Mouse (Mus musculus) CH12.LX (cell line): ENCODE results near the gene Mybph. TPM values are rescaled to one million over a fixed set of nuclear protein-coding genes. Genes with fewer than 3 reads are reported as not detected.

Source experiments
- DNase-seq: peaks from one replicate; pipeline ENCODE4 v3.0.0-alpha.2; 2013; ENCODE audit errors: extremely low read depth
- H3K27ac ChIP-seq: 2 replicates; pipeline ENCODE4 v1.5.1; 2012; ENCODE audit warnings: low read depth, mild to moderate bottlenecking, control low read depth, moderate library complexity; ENCODE audit not compliant: insufficient read depth
- H3K27me3 ChIP-seq: replicated peaks from 2 replicates; pipeline ENCODE3; 2012; ENCODE audit warnings: inconsistent platforms
- H3K36me3 ChIP-seq, 2 experiments: replicated peaks in 1 of 2; 2 replicates each; pipeline versions ENCODE3 to v1.6.1; 2012; ENCODE audit warnings: inconsistent platforms in 1 of 2, low read length in 1 of 2, mild to moderate bottlenecking in 1 of 2, mixed read lengths in 1 of 2, moderate library complexity in 1 of 2; ENCODE audit not compliant: control insufficient read depth in 1 of 2, insufficient read depth in 1 of 2
- H3K4me1 ChIP-seq, 2 experiments: 2 replicates each; pipeline ENCODE4 v1.6.1; 2012; ENCODE audit warnings: inconsistent platforms in 1 of 2, moderate library complexity in 1 of 2; ENCODE audit not compliant: insufficient read depth in 2 of 2, control insufficient read depth in 1 of 2
- H3K4me2 ChIP-seq: 2 replicates; pipeline ENCODE4 v1.6.1; 2012; ENCODE audit warnings: low read depth, mild to moderate bottlenecking, control low read depth; ENCODE audit not compliant: poor library complexity, insufficient read depth, severe bottlenecking
- H3K4me3 ChIP-seq, 3 experiments: fragments of 150-350 bp in 1 of 3; sonication (generic) in 1 of 3; replicated peaks in 1 of 3; 2 replicates each; pipeline versions ENCODE3 to v1.5.1; 2011 to 2012; ENCODE audit warnings: low read depth in 2 of 3, low read length in 2 of 3, mild to moderate bottlenecking in 2 of 3, moderate library complexity in 2 of 3, control low read depth in 1 of 3, improper control_type of control experiment in 1 of 3, inconsistent platforms in 1 of 3, mixed read lengths in 1 of 3; ENCODE audit not compliant: poor library complexity in 1 of 3
- H3K79me2 ChIP-seq: replicated peaks from 2 replicates; pipeline ENCODE4 v1.6.1; 2012; ENCODE audit warnings: mild to moderate bottlenecking, moderate library complexity; ENCODE audit not compliant: control insufficient read depth, poor library complexity, insufficient read depth, severe bottlenecking; ENCODE audit errors: extremely low read depth
- H3K9ac ChIP-seq: 2 replicates; pipeline ENCODE4 v1.6.1; 2012; ENCODE audit warnings: low read depth, mild to moderate bottlenecking, control low read depth, moderate library complexity; ENCODE audit not compliant: insufficient read depth
- H3K9me3 ChIP-seq: replicated peaks from 2 replicates; pipeline ENCODE3; 2012; ENCODE audit warnings: low read length, inconsistent platforms, mixed read lengths
- BHLHE40 ChIP-seq: IDR thresholded peaks from 2 replicates; pipeline ENCODE4 v1.6.1; 2011; ENCODE audit warnings: mild to moderate bottlenecking, low read depth, low read length, improper control_type of control experiment
- JUN ChIP-seq: IDR thresholded peaks from 2 replicates; pipeline ENCODE4 v1.6.1; 2011; ENCODE audit warnings: low read depth, mild to moderate bottlenecking, low read length, improper control_type of control experiment, moderate library complexity; ENCODE audit not compliant: insufficient read depth
- MAZ ChIP-seq: IDR thresholded peaks from 2 replicates; pipeline ENCODE4 v1.6.1; 2012; ENCODE audit warnings: low read depth, mild to moderate bottlenecking, inconsistent platforms, low read length, improper control_type of control experiment, moderate library complexity
- MEF2A ChIP-seq: IDR thresholded peaks from 2 replicates; pipeline ENCODE4 v1.6.1; 2014; ENCODE audit warnings: low read depth, mild to moderate bottlenecking, inconsistent platforms, low read length, improper control_type of control experiment, borderline replicate concordance
- MXI1 ChIP-seq: IDR thresholded peaks from 2 replicates; pipeline ENCODE4 v1.6.1; 2011; ENCODE audit warnings: mild to moderate bottlenecking, low read depth, low read length, improper control_type of control experiment
- PAX5 ChIP-seq: IDR thresholded peaks from 2 replicates; pipeline ENCODE4 v1.6.1; 2012; ENCODE audit warnings: low read length, inconsistent platforms, mixed read lengths
- POLR2AphosphoS2 ChIP-seq: IDR thresholded peaks from 2 replicates; pipeline ENCODE4 v1.6.1; 2011; ENCODE audit warnings: low read depth, low read length, improper control_type of control experiment
- SMC3 ChIP-seq: IDR thresholded peaks from 2 replicates; pipeline ENCODE4 v1.6.1; 2011; ENCODE audit warnings: low read depth, low read length, improper control_type of control experiment
- TBP ChIP-seq: conservative IDR thresholded peaks from 2 replicates; pipeline ENCODE4 v1.6.1; 2011; ENCODE audit warnings: low read depth, low read length, improper control_type of control experiment
- TCF12 ChIP-seq: IDR thresholded peaks from 2 replicates; pipeline ENCODE4 v1.6.1; 2014; ENCODE audit warnings: low read depth, mild to moderate bottlenecking, inconsistent platforms, low read length, improper control_type of control experiment
- ZKSCAN1 ChIP-seq: IDR thresholded peaks from 2 replicates; pipeline ENCODE4 v1.6.1; 2012; ENCODE audit warnings: low read depth, inconsistent platforms, low read length, improper control_type of control experiment, borderline replicate concordance
- ZMIZ1 ChIP-seq: IDR thresholded peaks from 2 replicates; pipeline ENCODE4 v1.6.1; 2012; ENCODE audit warnings: low read depth, mild to moderate bottlenecking, inconsistent platforms, low read length, improper control_type of control experiment
- dilution Hi-C: fragments of 300-500 bp; cut with MboI; formaldehyde crosslinking; loops from 2 replicates; pipeline ENCODE4 v1.14.3; 2020; ENCODE audit warnings: low sequenced_read_pairs; ENCODE audit not compliant: extremely low pct_unique_long_range_greater_than_20kb, extremely low pct_ligation_motif_present
- in situ Hi-C: fragments of 300-500 bp; cut with MboI; formaldehyde crosslinking; loops from 3 replicates; pipeline ENCODE4 v1.14.3; 2019; ENCODE audit warnings: low sequenced_read_pairs, low pct_ligation_motif_present, low pct_unique_long_range_greater_than_20kb, mixed read lengths
- polyA plus RNA-seq: library from polyadenylated mRNA; unstranded; fragments of >175 nt; gene quantifications from 2 replicates; pipeline ENCODE4 v1.2.1, GENCODE M21; 2012; ENCODE audit warnings: low read depth; ENCODE audit not compliant: insufficient read length
- total RNA-seq, 2 experiments: library from RNA; depleted of rRNA; stranded (reverse); fragments of 300-350 nt in 1 of 2; fragments of >200 nt in 1 of 2; gene quantifications; 2 replicates each; pipeline ENCODE4 v1.2.3; 2012 to 2014

The Mybph gene
- total and polyA plus RNA-seq, 3 experiments = 0.25 to 3.0 (median 0.51) TPM

DNA sequence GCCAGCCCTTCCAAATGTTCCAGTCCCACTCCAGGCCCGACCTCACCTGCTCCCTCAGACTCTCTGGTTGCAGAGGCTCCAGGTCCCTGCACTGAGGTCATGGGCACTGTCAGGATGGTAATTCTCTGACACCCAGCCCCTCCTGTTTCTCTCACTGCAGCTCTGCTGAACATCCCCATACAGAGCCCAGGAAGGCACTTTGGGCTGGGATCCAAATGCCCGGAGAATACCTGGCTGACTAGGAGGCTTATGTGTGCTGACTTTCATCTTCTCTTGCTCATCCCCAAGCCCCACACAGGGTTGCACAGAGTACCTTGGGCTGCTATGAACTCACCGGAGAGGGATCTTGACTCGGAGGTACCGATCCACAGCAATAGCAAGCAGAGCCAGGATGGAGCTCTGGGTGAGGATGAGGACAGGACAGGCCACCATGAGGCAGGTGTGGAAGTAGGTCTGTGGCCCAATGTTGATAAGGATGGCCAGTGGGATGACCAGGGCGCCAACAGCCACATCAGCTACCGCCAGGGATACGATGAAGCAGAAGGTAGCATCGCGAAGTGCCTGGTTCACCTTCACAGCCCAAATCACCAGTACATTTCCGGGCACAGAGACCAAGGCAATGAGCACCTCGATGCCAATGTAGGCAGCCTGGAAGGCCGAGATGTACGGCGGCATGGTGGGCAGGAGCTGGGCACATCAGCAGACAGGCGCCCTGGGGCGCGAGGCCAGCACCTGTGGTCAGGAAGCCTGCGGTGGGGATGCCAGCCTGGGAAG is 40.6 kb downstream of the Mybph start:
- H3K4me1 ChIP-seq = peaks cover 14 to 66% of the 10 kb centered on the region in 2 experiments
- dilution Hi-C loops = no loop called here
- in situ Hi-C loops = loop anchor here (5.0 kb wide), 1 partner anchor 37 kb away; no protein-coding TSS in a partner anchor
- H3K9me3 ChIP-seq = no peaks in the 10 kb centered on the region
- H3K4me2 ChIP-seq = no peak overlapping the region
- no peak for DNase-seq
- no peak overlapping the region for H3K9ac ChIP-seq
- no peak overlapping the region for H3K4me3 ChIP-seq
- no peak overlapping the region for H3K27ac ChIP-seq
- no peaks in the 10 kb centered on the region for H3K79me2 ChIP-seq
- no peaks in the 10 kb centered on the region for H3K36me3 ChIP-seq
- TF ChIP-seq MXI1 = no peak
- TF ChIP-seq TCF12 = no peak
- TF ChIP-seq JUN = no peak
- TF ChIP-seq POLR2AphosphoS2 = no peak
- no peak for TF ChIP-seq MAZ
- no peak for TF ChIP-seq MEF2A
- no peak for TF ChIP-seq ZKSCAN1
- TF ChIP-seq TBP = no peak
- no peak for TF ChIP-seq SMC3
- no peak for TF ChIP-seq ZMIZ1
- no peak for TF ChIP-seq BHLHE40
- no peak for TF ChIP-seq PAX5
- no peaks in the 10 kb centered on the region for H3K27me3 ChIP-seq

DNA sequence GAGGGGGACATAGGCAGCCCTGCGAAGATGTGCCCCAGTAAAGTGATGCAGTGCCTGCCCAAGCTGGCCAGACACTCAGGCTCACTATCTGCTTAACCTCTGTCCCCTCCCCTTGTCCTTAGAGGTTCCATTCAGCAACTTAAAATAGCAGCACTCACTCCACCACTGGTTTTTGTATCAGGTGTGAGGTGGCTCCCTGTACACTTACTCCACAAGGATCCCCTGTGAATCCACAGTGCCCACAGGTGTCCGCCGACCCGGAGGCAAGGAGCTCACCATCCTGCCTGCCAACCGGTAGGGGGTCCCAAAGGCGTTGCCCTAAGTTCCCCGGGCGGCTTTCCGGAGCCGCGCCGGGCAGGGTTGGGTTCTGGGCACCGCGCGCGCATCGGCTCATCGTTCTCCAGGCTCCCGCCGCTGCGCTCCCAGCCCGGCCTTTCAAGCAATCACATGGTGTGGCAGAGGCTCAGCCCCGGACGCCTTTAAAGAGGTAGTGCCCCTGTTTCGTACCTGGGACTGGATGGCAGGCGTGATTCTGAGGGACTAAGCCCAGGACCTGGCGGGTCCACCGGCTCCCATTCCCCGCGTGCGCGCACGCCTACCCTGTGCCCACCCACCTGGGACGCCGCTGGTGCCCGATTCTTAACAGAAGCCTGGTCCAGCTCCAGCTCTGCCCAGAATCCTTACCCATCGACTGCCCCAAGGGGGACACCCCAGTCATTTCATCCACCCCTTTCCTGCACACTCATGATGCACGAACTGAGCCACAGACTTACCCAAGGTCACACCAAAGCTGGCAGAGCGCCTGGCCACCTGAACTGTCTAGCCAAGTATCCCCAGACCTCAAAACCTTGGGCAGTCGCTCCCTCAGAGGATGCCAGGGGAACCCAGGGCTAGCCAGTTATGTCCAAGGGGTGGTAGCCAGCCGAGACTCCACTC is 41.5 kb downstream of the Mybph start:
- no peak for DNase-seq
- no peaks in the 10 kb centered on the region for H3K36me3 ChIP-seq
- H3K4me3 ChIP-seq = no peak overlapping the region
- peaks cover 14 to 71% of the 10 kb centered on the region in 2 experiments for H3K4me1 ChIP-seq
- H3K27ac ChIP-seq = no peak overlapping the region
- in situ Hi-C loops = loop anchor here (5.0 kb wide), 1 partner anchor 37 kb away; no protein-coding TSS in a partner anchor
- H3K4me2 ChIP-seq = no peak overlapping the region
- no peaks in the 10 kb centered on the region for H3K27me3 ChIP-seq
- H3K79me2 ChIP-seq = no peaks in the 10 kb centered on the region
- no peak overlapping the region for H3K9ac ChIP-seq
- dilution Hi-C loops = no loop called here
- H3K9me3 ChIP-seq = no peaks in the 10 kb centered on the region
- no peak for TF ChIP-seq JUN
